Mouse (Mus musculus) gastrocnemius, postnatal 10 days (tissue): ENCODE results near the gene Tnfrsf13c. TPM values are rescaled to one million over a fixed set of nuclear protein-coding genes. Genes with fewer than 3 reads are reported as not detected.

Experiments
- DNase-seq: peaks from one replicate; pipeline ENCODE4 v3.0.0; 2021; ENCODE audit warnings: mixed read lengths
- total RNA-seq, 2 experiments: library from RNA; stranded (reverse); gene quantifications; 2 replicates each; pipeline ENCODE4 v1.2.3; 2021

The Tnfrsf13c gene
- total RNA-seq, 2 experiments from 2014 or later = 0.45 to 0.52 TPM

GRCm38 (mm10) chr15:82229542-82230045 lies 5.4 kb upstream of the Tnfrsf13c start:
- DNase-seq = no peak

GRCm38 (mm10) chr15:82225769-82226168 lies 1.6 kb upstream of the Tnfrsf13c start:
- no peak for DNase-seq

GRCm38 (mm10) chr15:82224602-82225215 lies 540 bp upstream of the Tnfrsf13c start:
- DNase-seq = no peak

GRCm38 (mm10) chr15:82223251-82223650 lies 918 bp downstream of the Tnfrsf13c start:
- DNase-seq = no peak

- no peak for DNase-seq
Measured at GRCm38 (mm10) chr15:82221104-82221860, 2.9 kb downstream of the Tnfrsf13c start.

- DNase-seq = no peak
Measured at GRCm38 (mm10) chr15:82220003-82220675, 4.0 kb downstream of the Tnfrsf13c start.

- no peak for DNase-seq
Measured at GRCm38 (mm10) chr15:82218778-82219666, 5.1 kb downstream of the Tnfrsf13c start.

- no peak for DNase-seq
Measured at GRCm38 (mm10) chr15:82217980-82218379, 6.2 kb downstream of the Tnfrsf13c start.

GRCm38 (mm10) chr15:82217039-82217438 lies 7.1 kb downstream of the Tnfrsf13c start:
- no peak for DNase-seq

- no peak for DNase-seq
Measured at GRCm38 (mm10) chr15:82216142-82216827, 7.9 kb downstream of the Tnfrsf13c start.

GRCm38 (mm10) chr15:82215332-82216046 lies 8.7 kb downstream of the Tnfrsf13c start:
- DNase-seq = no peak

- DNase-seq = no peak
Measured at GRCm38 (mm10) chr15:82213222-82213621, 10.9 kb downstream of the Tnfrsf13c start.

- no peak for DNase-seq
Measured at GRCm38 (mm10) chr15:82212752-82213063, 11.5 kb downstream of the Tnfrsf13c start, which contains the start of gene Shisa8. Gene Shisa8, minus strand, starts transcription at chr15:82212815.

- no peak for DNase-seq
Measured at GRCm38 (mm10) chr15:82211911-82212751, 12.0 kb downstream of the Tnfrsf13c start.

GRCm38 (mm10) chr15:82211281-82211680 lies 12.9 kb downstream of the Tnfrsf13c start:
- no peak for DNase-seq

- DNase-seq = no peak
Measured at GRCm38 (mm10) chr15:82210801-82211200, 13.4 kb downstream of the Tnfrsf13c start.

- DNase-seq = no peak
Measured at GRCm38 (mm10) chr15:82209295-82210050, 14.7 kb downstream of the Tnfrsf13c start.

- DNase-seq = no peak
Measured at GRCm38 (mm10) chr15:82208307-82208706, 15.9 kb downstream of the Tnfrsf13c start.
